In genomic region chr4:47948789-47949188, GRCm38 (mm10) we compare ENCODE assay signal across 14 mouse cellular contexts.
DNase-seq lines count a peak whose midpoint lies in the region; ATAC-seq and TF ChIP-seq lines count a peak whose summit lies in the region.
"Had no signal": no experiment of that assay in that cellular context is flagged by ENCODE, and none has a peak within 500 bp of the region (broad histone marks: within the 10 kb centered on the region; RNA-seq: fewer than 3 reads in every experiment).

No protein-coding gene starts in this region.

- no peaks in the 10 kb centered on the region for H3K36me3 ChIP-seq in forebrain, embryonic 15.5 days
- no peaks in the 10 kb centered on the region for H3K36me3 ChIP-seq in forebrain, embryonic 14.5 days (ENCODE audit: control insufficient read depth, insufficient read depth, low read length)
- H3K36me3 ChIP-seq in hindbrain, postnatal 0 days (ENCODE audit: insufficient read depth, low read length), result no peaks in the 10 kb centered on the region
- H3K36me3 ChIP-seq in hindbrain, embryonic 14.5 days (replicated peaks; ENCODE audit: control insufficient read depth, insufficient read depth), result no peaks in the 10 kb centered on the region
- no peaks in the 10 kb centered on the region for H3K36me3 ChIP-seq in lung, postnatal 0 days (ENCODE audit: insufficient read depth, low read length)
- H3K36me3 ChIP-seq: embryonic facial prominence, embryonic 12.5 days; stomach, embryonic 15.5 days had no signal

- no peak overlapping the region for H3K9ac ChIP-seq in forebrain, embryonic 15.5 days (replicated peaks)
- no peak overlapping the region for H3K9ac ChIP-seq in forebrain, embryonic 14.5 days (ENCODE audit: low read length)
- peak overlapping the region; percentile 15; the same call in 1 of the 2 replicates for H3K9ac ChIP-seq in hindbrain, postnatal 0 days (replicated peaks; ENCODE audit: low read length)
- no peak overlapping the region for H3K9ac ChIP-seq in hindbrain, embryonic 14.5 days
- no peak overlapping the region for H3K9ac ChIP-seq in lung, postnatal 0 days (replicated peaks; ENCODE audit: low read depth)
- H3K9ac ChIP-seq: embryonic facial prominence, embryonic 12.5 days; stomach, embryonic 15.5 days had no signal

- H3K4me1 ChIP-seq in forebrain, embryonic 15.5 days, result peaks cover 10% of the 10 kb centered on the region
- 0 out of 2 replicates have a peak, but pooled peaks cover 6% of the 10 kb centered on the region for H3K4me1 ChIP-seq in forebrain, embryonic 14.5 days (ENCODE audit: control insufficient read depth, insufficient read depth, low read length)
- peaks cover 9% of the 10 kb centered on the region; the same call in 1 of the 2 replicates for H3K4me1 ChIP-seq in hindbrain, postnatal 0 days (ENCODE audit: insufficient read depth, low read length)
- peaks cover 7% of the 10 kb centered on the region; the same call in 1 of the 2 replicates for H3K4me1 ChIP-seq in hindbrain, embryonic 14.5 days (replicated peaks; ENCODE audit: control insufficient read depth, insufficient read depth, low read length)
- H3K4me1 ChIP-seq in lung, postnatal 0 days (ENCODE audit: insufficient read depth, low read depth, low read length), result peaks cover 3% of the 10 kb centered on the region; the same call in 1 of the 2 replicates
- H3K4me1 ChIP-seq: embryonic facial prominence, embryonic 12.5 days; stomach, embryonic 15.5 days had no signal

- 50% methylated on average over 8 of the region's 8 CpGs for WGBS in forebrain, embryonic 15.5 days
- WGBS in forebrain, embryonic 14.5 days, result 57% methylated on average over 8 of the region's 8 CpGs
- WGBS in hindbrain, postnatal 0 days, result 49% methylated on average over 8 of the region's 8 CpGs
- WGBS in hindbrain, embryonic 14.5 days, result 63% methylated on average over 8 of the region's 8 CpGs
- WGBS in lung, postnatal 0 days, result 37% methylated on average over 8 of the region's 8 CpGs

- peak; percentile 16; the same call in 1 of the 2 replicates for TF ChIP-seq EP300 in lung, postnatal 0 days (IDR thresholded peaks at IDR 0.05)

- DNase-seq in forebrain, embryonic 14.5 days (ENCODE audit: low spot score), result no peak
- DNase-seq in hindbrain, postnatal 0 days (ENCODE audit: low spot score), result no peak
- no peak for DNase-seq in hindbrain, embryonic 14.5 days (ENCODE audit: low spot score)
- DNase-seq in lung, postnatal 0 days (ENCODE audit: low spot score), result peak; percentile 56
- DNase-seq in lung, postnatal 10 days, result no peak
- DNase-seq: cerebellum, adult 8-10 months; liver; thymus, postnatal 25 days had no signal

- no peak overlapping the region for H3K4me3 ChIP-seq in forebrain, embryonic 15.5 days
- no peak overlapping the region for H3K4me3 ChIP-seq in forebrain, embryonic 14.5 days (ENCODE audit: low read depth, low read length)
- no peak overlapping the region for H3K4me3 ChIP-seq in hindbrain, postnatal 0 days (ENCODE audit: low read length)
- H3K4me3 ChIP-seq in hindbrain, embryonic 14.5 days (replicated peaks; ENCODE audit: low read length), result no peak overlapping the region
- no peak overlapping the region for H3K4me3 ChIP-seq in lung, postnatal 0 days (ENCODE audit: low read depth, low read length)
- H3K4me3 ChIP-seq: embryonic facial prominence, embryonic 12.5 days; stomach, embryonic 15.5 days had no signal

- 0 out of 2 replicates have a peak overlapping the region, but pooled peaks have one; percentile 23 for H3K27ac ChIP-seq in forebrain, embryonic 15.5 days (replicated peaks)
- no peak overlapping the region for H3K27ac ChIP-seq in forebrain, embryonic 14.5 days (ENCODE audit: low read depth, low read length)
- no peak overlapping the region for H3K27ac ChIP-seq in hindbrain, postnatal 0 days
- H3K27ac ChIP-seq in hindbrain, embryonic 14.5 days, result no peak overlapping the region
- H3K27ac ChIP-seq in lung, postnatal 0 days (ENCODE audit: low read length), result peak overlapping the region; percentile 51; the same call in 1 of the 2 replicates
- H3K27ac ChIP-seq: embryonic facial prominence, embryonic 12.5 days; stomach, embryonic 15.5 days had no signal

- no peaks in the 10 kb centered on the region for H3K27me3 ChIP-seq in forebrain, embryonic 15.5 days
- H3K27me3 ChIP-seq in forebrain, embryonic 14.5 days (replicated peaks; ENCODE audit: control insufficient read depth, insufficient read depth, low read length), result no peaks in the 10 kb centered on the region
- no peaks in the 10 kb centered on the region for H3K27me3 ChIP-seq in hindbrain, postnatal 0 days (ENCODE audit: insufficient read depth, low read length)
- no peaks in the 10 kb centered on the region for H3K27me3 ChIP-seq in hindbrain, embryonic 14.5 days (ENCODE audit: control insufficient read depth, insufficient read depth, low read length)
- H3K27me3 ChIP-seq in lung, postnatal 0 days (replicated peaks; ENCODE audit: insufficient read depth, low read length), result no peaks in the 10 kb centered on the region
- H3K27me3 ChIP-seq: embryonic facial prominence, embryonic 12.5 days; stomach, embryonic 15.5 days had no signal

- ATAC-seq in forebrain, embryonic 15.5 days (replicated peaks), result no peak
- ATAC-seq in forebrain, embryonic 14.5 days, result no peak
- ATAC-seq in hindbrain, postnatal 0 days, result no peak
- no peak for ATAC-seq in hindbrain, embryonic 14.5 days (ENCODE audit: low FRiP score)
- peak; percentile 50 for ATAC-seq in lung, postnatal 0 days
- ATAC-seq in hematopoietic stem cell, adult 5-6 weeks (replicated peaks in 1 of 2; ENCODE audit: insufficient read depth in 1 of 2, low FRiP score in 2 of 2, low TSS enrichment in 1 of 2, low read depth in 1 of 2, poor library complexity in 2 of 2, severe bottlenecking in 2 of 2), result peak; percentile 67 to 72
- no peak for ATAC-seq in activated CD4-positive, CD25-positive, alpha-beta regulatory T cell, adult 4 months
- ATAC-seq: intestine, postnatal 0 days had no signal

- no peak overlapping the region for H3K4me2 ChIP-seq in forebrain, embryonic 15.5 days (replicated peaks)
- H3K4me2 ChIP-seq in forebrain, embryonic 14.5 days (ENCODE audit: low read length), result no peak overlapping the region
- H3K4me2 ChIP-seq in hindbrain, postnatal 0 days (ENCODE audit: low read depth, low read length), result peak overlapping the region; percentile 21; the same call in 1 of the 2 replicates
- no peak overlapping the region for H3K4me2 ChIP-seq in hindbrain, embryonic 14.5 days (replicated peaks)
- H3K4me2 ChIP-seq in lung, postnatal 0 days (replicated peaks; ENCODE audit: low read depth, low read length), result peak overlapping the region; percentile 25
- H3K4me2 ChIP-seq: embryonic facial prominence, embryonic 12.5 days; stomach, embryonic 15.5 days had no signal

- no peaks in the 10 kb centered on the region for H3K9me3 ChIP-seq in forebrain, embryonic 15.5 days
- H3K9me3 ChIP-seq in forebrain, embryonic 14.5 days (replicated peaks; ENCODE audit: control insufficient read depth, low read length), result no peaks in the 10 kb centered on the region
- H3K9me3 ChIP-seq in hindbrain, postnatal 0 days (ENCODE audit: low read length), result no peaks in the 10 kb centered on the region
- H3K9me3 ChIP-seq in hindbrain, embryonic 14.5 days (ENCODE audit: control insufficient read depth, low read length), result no peaks in the 10 kb centered on the region
- no peaks in the 10 kb centered on the region for H3K9me3 ChIP-seq in lung, postnatal 0 days (ENCODE audit: low read length)
- H3K9me3 ChIP-seq: embryonic facial prominence, embryonic 12.5 days; stomach, embryonic 15.5 days had no signal

- no peak for TF ChIP-seq CTCF in hindbrain, postnatal 0 days (IDR thresholded peaks at IDR 0.05; ENCODE audit: low read depth)
- TF ChIP-seq CTCF in lung, postnatal 0 days (IDR thresholded peaks at IDR 0.05), result no peak

Comparison
In these comparisons a context has a peak if more than half of its experiments do, and no peak if none do; other contexts are left out.
1. H3K27ac ChIP-seq: peak in forebrain, embryonic 15.5 days (single experiment) and lung, postnatal 0 days (single experiment); none in forebrain, embryonic 14.5 days (single experiment), hindbrain, postnatal 0 days (single experiment) and hindbrain, embryonic 14.5 days (single experiment).
2. H3K4me2 ChIP-seq: peak in hindbrain, postnatal 0 days (single experiment) and lung, postnatal 0 days (single experiment); none in forebrain, embryonic 15.5 days (single experiment), forebrain, embryonic 14.5 days (single experiment) and hindbrain, embryonic 14.5 days (single experiment).
3. ATAC-seq: peak in lung, postnatal 0 days (single experiment) and hematopoietic stem cell, adult 5-6 weeks (2 of 2); none in forebrain, embryonic 15.5 days (single experiment), forebrain, embryonic 14.5 days (single experiment), hindbrain, postnatal 0 days (single experiment), hindbrain, embryonic 14.5 days (single experiment) and activated CD4-positive, CD25-positive, alpha-beta regulatory T cell, adult 4 months (single experiment).